Mouse (Mus musculus) neural tube, embryonic 11.5 days (tissue): Measurements from ENCODE around the gene Lrrtm4. TPM values are rescaled to one million over a fixed set of nuclear protein-coding genes. Genes with fewer than 3 reads are reported as not detected.

Experiments
- ATAC-seq: fragments of 200-750 bp; cut with Nextera tagmentation; 2 replicates; pipeline ENCODE4 v1.8.0; 2017; ENCODE audit warnings: moderate number of reproducible peaks, mild to moderate bottlenecking, moderate TSS enrichment, moderate library complexity; ENCODE audit not compliant: insufficient read depth, low FRiP score, low TSS enrichment
- DNase-seq: peaks from one replicate; pipeline ENCODE4 v3.0.0-alpha.2; 2015; ENCODE audit warnings: low spot score
- H3K27ac ChIP-seq: fragments of 300-500 bp; sonication (generic); 2 replicates; pipeline ENCODE4 v1.5.1; 2014; ENCODE audit warnings: low read depth, mild to moderate bottlenecking, low read length
- H3K27me3 ChIP-seq: fragments of 300-500 bp; sonication (generic); 2 replicates; pipeline ENCODE4 v1.6.1; 2014; ENCODE audit warnings: mild to moderate bottlenecking, low read length, mixed read lengths; ENCODE audit not compliant: control insufficient read depth, insufficient read depth
- H3K36me3 ChIP-seq: fragments of 300-500 bp; sonication (generic); 2 replicates; pipeline ENCODE4 v1.6.1; 2014; ENCODE audit warnings: mild to moderate bottlenecking, low read length, moderate library complexity, mixed read lengths; ENCODE audit not compliant: control insufficient read depth, insufficient read depth
- H3K4me1 ChIP-seq: fragments of 300-500 bp; sonication (generic); 2 replicates; pipeline ENCODE4 v1.6.1; 2014; ENCODE audit warnings: low read length, mixed read lengths; ENCODE audit not compliant: control insufficient read depth, insufficient read depth
- H3K4me2 ChIP-seq: fragments of 300-500 bp; sonication (generic); 2 replicates; pipeline ENCODE4 v1.6.1; 2014; ENCODE audit warnings: low read depth, mild to moderate bottlenecking, moderate library complexity
- H3K4me3 ChIP-seq: fragments of 300-500 bp; sonication (generic); 2 replicates; pipeline ENCODE4 v1.5.1; 2014; ENCODE audit warnings: low read depth, low read length
- H3K9ac ChIP-seq: fragments of 300-500 bp; sonication (generic); 2 replicates; pipeline ENCODE4 v1.6.1; 2014; ENCODE audit warnings: mild to moderate bottlenecking, low read length
- H3K9me3 ChIP-seq: fragments of 300-500 bp; sonication (generic); 2 replicates; pipeline ENCODE4 v1.6.1; 2016; ENCODE audit warnings: low read length; ENCODE audit not compliant: control insufficient read depth
- WGBS: fragments of 180-500 bp; shearing (Covaris S2); extraction: QIAGEN DNeasy Blood & Tissue Kit; methylation state at CpG from one replicate; pipeline ENCODE4 v1.1.7; 2014; 5-methylcytosine and 5-hydroxymethylcytosine counted together
- polyA plus RNA-seq: library from polyadenylated mRNA; unstranded; fragments of >200 nt; fragmentation: Nextera tagmentation; extraction: Ambion mirVana; gene quantifications from 2 replicates; pipeline ENCODE4 v1.2.1, GENCODE M21; 2014

Lrrtm4 gene
- polyA plus RNA-seq, 1 experiment from 2014 or later = 5.5 TPM

DNA sequence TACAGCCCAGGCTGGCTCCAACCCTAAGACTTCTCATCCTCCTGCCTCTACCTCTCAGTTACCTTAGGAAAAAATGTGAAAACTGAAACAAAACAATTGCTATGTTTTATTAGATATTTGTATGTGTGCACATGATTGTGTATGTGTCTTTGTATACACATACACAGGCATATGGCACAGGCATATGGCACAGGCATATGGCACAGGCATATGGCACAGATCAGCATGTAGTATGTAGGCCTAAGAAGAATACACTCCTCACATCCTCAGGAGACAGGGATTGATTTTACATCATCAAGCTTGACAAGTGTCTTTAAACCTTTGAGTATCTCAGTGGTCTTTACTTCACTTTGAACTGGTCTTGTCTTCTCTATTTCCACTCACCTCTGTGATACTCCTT lies 531.2 kb downstream of the Lrrtm4 start:
- Histone ChIP-seq H3K4me3 (no peak overlapping the region), H3K27ac (no peak overlapping the region), H3K9me3 (no peaks in the 10 kb centered on the region), H3K9ac (no peak overlapping the region), H3K27me3 (no peaks in the 10 kb centered on the region), H3K4me1 (no peaks in the 10 kb centered on the region), H3K36me3 (no peaks in the 10 kb centered on the region), H3K4me2 (no peak overlapping the region)
- no peak for ATAC-seq
- DNase-seq = no peak

DNA sequence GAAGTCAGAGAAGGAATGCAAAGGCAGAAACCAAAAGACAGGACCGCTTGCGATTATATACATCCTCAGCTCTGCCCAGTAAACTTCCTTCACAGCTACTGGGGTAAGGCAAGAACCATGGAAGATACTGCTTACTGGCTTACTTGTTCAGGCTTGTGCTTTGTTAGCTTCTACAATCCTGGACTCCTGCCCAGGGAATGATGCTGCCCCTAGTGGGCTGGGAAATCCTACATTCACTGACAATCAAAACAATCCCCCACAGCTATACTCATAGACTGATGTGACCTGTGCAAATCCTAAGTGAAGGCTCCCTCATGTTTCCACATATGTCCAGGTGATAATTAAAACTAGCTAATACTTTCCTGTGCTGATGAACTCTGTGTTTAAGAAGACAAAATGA lies 534.7 kb downstream of the Lrrtm4 start:
- no peak overlapping the region for H3K4me2 ChIP-seq
- ATAC-seq = no peak
- H3K27me3 ChIP-seq = no peaks in the 10 kb centered on the region
- no peaks in the 10 kb centered on the region for H3K36me3 ChIP-seq
- no peak overlapping the region for H3K9ac ChIP-seq
- no peak overlapping the region for H3K4me3 ChIP-seq
- no peak overlapping the region for H3K27ac ChIP-seq
- no peaks in the 10 kb centered on the region for H3K9me3 ChIP-seq
- DNase-seq = no peak
- WGBS = 93% methylated on average over 2 of the region's 2 CpGs
- H3K4me1 ChIP-seq = no peaks in the 10 kb centered on the region

DNA sequence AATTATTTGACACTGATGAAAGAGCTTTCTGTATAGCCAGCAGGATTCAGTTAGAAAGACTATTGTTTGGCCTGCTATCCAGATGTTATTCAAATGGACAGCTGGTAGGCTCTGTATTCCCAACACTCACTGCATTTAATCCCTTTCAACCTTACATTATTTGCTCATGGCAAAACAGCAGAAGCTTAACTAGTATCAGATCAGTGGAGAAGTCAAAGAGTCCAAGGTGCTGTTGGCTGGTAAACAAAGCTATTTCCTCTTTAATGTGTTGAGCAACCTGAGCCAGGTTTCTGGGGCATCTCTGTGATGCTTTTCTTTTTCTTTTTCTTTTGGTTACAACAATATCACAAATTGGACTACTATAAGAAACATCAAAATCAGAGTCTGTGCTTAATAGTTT lies 536.3 kb downstream of the Lrrtm4 start:
- Histone ChIP-seq H3K4me1 (no peaks in the 10 kb centered on the region), H3K9ac (no peak overlapping the region), H3K4me2 (no peak overlapping the region), H3K36me3 (no peaks in the 10 kb centered on the region), H3K27ac (no peak overlapping the region), H3K4me3 (no peak overlapping the region), H3K9me3 (no peaks in the 10 kb centered on the region), H3K27me3 (no peaks in the 10 kb centered on the region)
- no peak for ATAC-seq
- no peak for DNase-seq

DNA sequence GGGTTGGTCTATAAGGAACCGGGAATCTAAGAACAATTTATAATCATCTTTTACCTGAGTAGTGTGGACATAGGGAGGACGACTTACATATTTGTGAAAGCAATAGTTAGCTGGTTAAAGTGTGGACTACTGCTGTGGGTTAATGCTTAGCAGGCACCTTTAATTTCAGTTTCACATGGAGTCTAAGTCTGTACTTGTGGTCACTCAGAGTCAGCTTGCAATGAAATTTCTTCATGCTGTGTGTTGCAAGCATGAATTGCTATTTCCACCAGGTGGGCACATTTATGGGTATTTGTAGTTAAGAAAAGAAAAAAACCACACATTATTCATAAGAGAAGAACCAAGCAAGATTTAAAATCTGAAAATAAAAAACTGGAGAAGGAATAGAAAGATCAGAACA lies 558.5 kb downstream of the Lrrtm4 start:
- no peak overlapping the region for H3K4me3 ChIP-seq
- WGBS = 82% methylated on average over 2 of the region's 2 CpGs
- H3K4me2 ChIP-seq = no peak overlapping the region
- no peak for ATAC-seq
- H3K9ac ChIP-seq = no peak overlapping the region
- DNase-seq = no peak
- no peaks in the 10 kb centered on the region for H3K4me1 ChIP-seq
- no peaks in the 10 kb centered on the region for H3K36me3 ChIP-seq
- H3K9me3 ChIP-seq = no peaks in the 10 kb centered on the region
- H3K27ac ChIP-seq = no peak overlapping the region
- H3K27me3 ChIP-seq = no peaks in the 10 kb centered on the region

- no peak overlapping the region for H3K4me2 ChIP-seq
- ATAC-seq (no peak), DNase-seq (no peak)
- H3K4me1 ChIP-seq = no peaks in the 10 kb centered on the region
- no peak overlapping the region for H3K9ac ChIP-seq
- H3K9me3 ChIP-seq = no peaks in the 10 kb centered on the region
- H3K4me3 ChIP-seq = no peak overlapping the region
- H3K36me3 ChIP-seq = no peaks in the 10 kb centered on the region
- H3K27ac ChIP-seq = no peak overlapping the region
- no peaks in the 10 kb centered on the region for H3K27me3 ChIP-seq
- WGBS = 90% methylated on average over 1 of the region's 1 CpGs
Observed at GRCm38 (mm10) chr6:80582225-80582624, 563.5 kb downstream of the Lrrtm4 start.

DNA sequence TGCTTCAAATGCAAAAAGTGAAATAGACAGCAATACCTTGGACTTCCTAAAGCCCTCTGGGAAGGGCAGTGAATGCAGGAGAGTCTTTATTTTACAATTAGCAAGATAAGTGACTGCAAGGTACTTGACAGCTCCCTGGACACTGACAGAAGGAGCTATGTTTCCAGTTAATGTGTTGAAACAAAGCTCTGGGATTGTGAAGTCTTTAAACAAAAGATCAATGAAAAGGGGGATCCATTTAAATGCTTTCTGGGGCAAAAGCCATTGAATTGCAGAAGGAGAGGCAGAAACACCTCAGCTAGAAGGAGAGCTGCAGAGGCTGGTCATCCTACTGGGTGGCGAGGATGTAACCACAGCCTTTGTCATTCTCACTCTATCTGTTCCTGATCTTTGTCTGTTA lies 571.1 kb downstream of the Lrrtm4 start:
- H3K4me3 ChIP-seq = no peak overlapping the region
- no peaks in the 10 kb centered on the region for H3K9me3 ChIP-seq
- H3K36me3 ChIP-seq = no peaks in the 10 kb centered on the region
- no peak overlapping the region for H3K4me2 ChIP-seq
- no peak overlapping the region for H3K9ac ChIP-seq
- no peaks in the 10 kb centered on the region for H3K27me3 ChIP-seq
- no peak overlapping the region for H3K27ac ChIP-seq
- ATAC-seq = no peak
- WGBS = 53% methylated on average over 1 of the region's 1 CpGs
- no peak for DNase-seq
- H3K4me1 ChIP-seq = no peaks in the 10 kb centered on the region

DNA sequence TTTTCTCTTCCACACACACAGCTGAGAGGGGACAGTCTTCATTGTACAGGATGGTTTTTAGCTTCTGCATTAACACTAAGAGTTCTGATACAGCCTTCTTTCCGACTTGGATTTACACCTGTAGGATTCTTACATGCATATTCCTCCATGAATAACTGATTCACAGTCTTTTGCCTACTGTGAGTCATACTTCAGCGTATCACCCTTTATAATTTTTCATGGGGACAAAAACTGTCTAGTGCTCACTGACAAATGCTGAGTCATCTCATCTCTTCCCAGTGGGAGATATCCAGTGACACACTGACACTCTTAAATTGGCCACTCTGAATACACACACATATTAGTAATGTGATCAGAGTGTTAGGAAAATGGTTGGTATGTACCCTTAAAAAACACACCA lies 600.8 kb downstream of the Lrrtm4 start:
- Histone ChIP-seq H3K27ac (no peak overlapping the region), H3K9ac (no peak overlapping the region), H3K27me3 (no peaks in the 10 kb centered on the region), H3K4me2 (no peak overlapping the region), H3K4me1 (no peaks in the 10 kb centered on the region), H3K4me3 (no peak overlapping the region), H3K36me3 (no peaks in the 10 kb centered on the region), H3K9me3 (no peaks in the 10 kb centered on the region)
- ATAC-seq (no peak), DNase-seq (no peak)
- 93% methylated on average over 2 of the region's 2 CpGs for WGBS

DNA sequence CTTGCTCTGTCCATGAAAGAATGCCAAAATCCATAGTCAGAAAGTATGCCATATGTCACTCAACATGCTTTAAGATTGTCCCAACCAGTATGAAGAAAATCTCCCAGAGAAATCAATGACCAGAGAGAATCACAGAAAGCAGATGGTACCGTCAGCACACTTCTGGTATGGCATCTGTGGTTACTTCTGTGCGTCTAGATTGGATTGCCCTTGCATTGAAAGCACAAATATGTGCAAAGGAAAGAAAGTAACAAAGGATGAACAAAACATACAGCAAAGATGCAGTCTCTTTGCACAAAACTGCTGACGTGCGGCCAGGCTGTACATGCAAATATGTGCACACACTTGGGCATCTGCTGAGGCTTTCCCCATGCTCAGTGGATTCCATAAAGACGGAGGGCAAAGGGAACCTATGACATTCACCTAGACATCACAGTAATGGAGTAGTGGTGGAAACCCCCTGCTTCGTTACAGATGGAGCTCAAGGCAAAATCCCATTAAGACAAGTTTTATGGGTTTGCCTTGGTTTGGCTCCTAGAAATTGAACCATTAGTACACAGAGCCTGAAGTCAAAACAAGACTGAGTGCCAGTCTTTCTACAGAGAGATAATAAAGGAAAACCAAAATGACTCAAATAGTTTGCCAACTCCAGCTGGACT lies 604.1 kb downstream of the Lrrtm4 start:
- no peak overlapping the region for H3K9ac ChIP-seq
- H3K4me1 ChIP-seq = no peaks in the 10 kb centered on the region
- WGBS = 83% methylated on average over 6 of the region's 6 CpGs
- H3K9me3 ChIP-seq = no peaks in the 10 kb centered on the region
- no peak for ATAC-seq
- H3K27me3 ChIP-seq = no peaks in the 10 kb centered on the region
- no peak overlapping the region for H3K27ac ChIP-seq
- no peak overlapping the region for H3K4me2 ChIP-seq
- DNase-seq = no peak
- no peak overlapping the region for H3K4me3 ChIP-seq
- no peaks in the 10 kb centered on the region for H3K36me3 ChIP-seq

DNA sequence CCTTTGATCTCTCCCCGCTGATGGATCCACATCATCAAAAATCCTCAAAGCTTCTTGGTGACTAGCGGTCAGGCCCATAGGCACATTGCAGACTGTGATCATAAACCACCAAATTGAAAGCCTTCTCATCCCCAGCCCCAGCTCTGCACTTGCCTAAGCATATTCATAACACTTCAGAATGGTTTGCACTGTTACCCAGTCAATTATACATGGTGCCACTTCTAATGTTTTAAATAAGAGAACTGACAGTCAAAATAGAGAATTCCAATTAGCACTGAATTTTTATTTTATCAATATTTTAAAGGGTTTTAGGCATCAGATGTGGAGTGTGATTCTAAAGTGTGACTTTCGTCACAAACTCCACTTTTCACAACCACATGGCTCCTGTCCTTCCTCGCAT lies 606.8 kb downstream of the Lrrtm4 start:
- no peaks in the 10 kb centered on the region for H3K4me1 ChIP-seq
- H3K9ac ChIP-seq = no peak overlapping the region
- WGBS = 85% methylated on average over 4 of the region's 4 CpGs
- ATAC-seq (no peak), DNase-seq (no peak)
- no peak overlapping the region for H3K4me3 ChIP-seq
- no peak overlapping the region for H3K4me2 ChIP-seq
- H3K9me3 ChIP-seq = no peaks in the 10 kb centered on the region
- H3K36me3 ChIP-seq = no peaks in the 10 kb centered on the region
- no peaks in the 10 kb centered on the region for H3K27me3 ChIP-seq
- no peak overlapping the region for H3K27ac ChIP-seq
